ENCODE assay signal across 6 mouse cellular contexts in genomic region chr3:22010700-22010991, GRCm38 (mm10).
ATAC-seq and TF ChIP-seq lines count a peak whose summit lies in the region.
"Not testable (repeated sequence)": the region's sequence is repeated elsewhere in the genome, so short reads cannot be mapped to it uniquely, and the experiment has no call there.

No protein-coding gene starts in this region.

- not testable (repeated sequence) for H3K4me1 ChIP-seq in embryonic fibroblast, embryonic 13.5 days (ENCODE audit: control insufficient read depth, insufficient read depth, low read length)
- H3K4me1 ChIP-seq in small intestine, adult 2 months (ENCODE audit: control insufficient read depth, insufficient read depth, insufficient read length, low read length) = peaks cover 16% of the 10 kb centered on the region; the same call in 1 of the 2 replicates

- not testable (repeated sequence) for H3K27me3 ChIP-seq in small intestine, adult 2 months (ENCODE audit: control insufficient read depth, insufficient read depth, low read length)

- TF ChIP-seq CTCF in embryonic fibroblast, embryonic 13.5 days (IDR thresholded peaks at IDR 0.05; ENCODE audit: borderline replicate concordance, insufficient read depth, low read length); small intestine, adult 2 months (IDR thresholded peaks at IDR 0.05; ENCODE audit: extremely low read depth, insufficient read length, insufficient replicate concordance, low read depth, low read length): not testable (repeated sequence)

- H3K27ac ChIP-seq in embryonic fibroblast, embryonic 13.5 days (ENCODE audit: insufficient read depth, low read length) = peak overlapping the region; percentile 21; the same call in 1 of the 2 replicates
- peak overlapping the region; percentile 15; the same call in 1 of the 2 replicates for H3K27ac ChIP-seq in macrophage
- peak overlapping the region; percentile 83 for H3K27ac ChIP-seq in small intestine, adult 2 months (ENCODE audit: insufficient read depth, low read depth, low read length)

- not testable (repeated sequence) for H3K4me3 ChIP-seq in embryonic fibroblast, embryonic 13.5 days (ENCODE audit: insufficient read depth, low read length); macrophage (ENCODE audit: inconsistent target); small intestine, adult 2 months (ENCODE audit: low read depth, low read length)

- ATAC-seq in granulocyte monocyte progenitor cell, adult 5-6 weeks (replicated peaks; ENCODE audit: poor library complexity, severe bottlenecking) = peak; percentile 80
- peak; percentile 77 for ATAC-seq in megakaryocyte, adult 5-6 weeks (ENCODE audit: poor library complexity, severe bottlenecking)
- peak; percentile 55; the same call in 1 of the 2 replicates for ATAC-seq in megakaryocyte progenitor cell, adult 5-6 weeks (replicated peaks; ENCODE audit: poor library complexity)

- not testable (repeated sequence) for H3K36me3 ChIP-seq in macrophage (ENCODE audit: inconsistent target); small intestine, adult 2 months (ENCODE audit: control insufficient read depth, insufficient read depth, low read length)

- not testable (repeated sequence) for H3K79me2 ChIP-seq in macrophage (ENCODE audit: inconsistent target)

- not testable (repeated sequence) for TF ChIP-seq POLR2A in embryonic fibroblast, embryonic 13.5 days (IDR thresholded peaks at IDR 0.05; ENCODE audit: low read depth, low read length); small intestine, adult 2 months (IDR thresholded peaks at IDR 0.05; ENCODE audit: low read depth, low read length)

Comparison
In these comparisons a context has a peak if more than half of its experiments do, and no peak if none do; other contexts are left out.
1. H3K27ac ChIP-seq: peak in every context shown above with its lines; median percentile 83 in small intestine, adult 2 months; 21 in embryonic fibroblast, embryonic 13.5 days; 15 in macrophage.